Mouse (Mus musculus): Measurements from ENCODE around the gene Fyb2. TPM values are rescaled to one million over a fixed set of nuclear protein-coding genes. Genes with fewer than 3 reads are reported as not detected.

The Fyb2 gene
- polyA plus RNA-seq, 1 experiment from 2014 or later = 0.40 TPM

GRCm38 (mm10) chr4:104894004-104894734 is 19.1 kb upstream of the Fyb2 start:
- no peaks in the 10 kb centered on the region for H3K9me3 ChIP-seq (ENCODE audit: low read length)
- ATAC-seq (ENCODE audit: low FRiP score, low TSS enrichment) = no peak
- H3K9ac ChIP-seq (replicated peaks; ENCODE audit: low read length) = no peak overlapping the region
- 49% methylated on average over 13 of the region's 13 CpGs for WGBS
- H3K4me3 ChIP-seq (ENCODE audit: low read length) = no peak overlapping the region
- no peaks in the 10 kb centered on the region for H3K36me3 ChIP-seq (ENCODE audit: insufficient read depth, low read length)
- H3K4me2 ChIP-seq (replicated peaks; ENCODE audit: low read depth, low read length) = no peak overlapping the region
- H3K27me3 ChIP-seq (ENCODE audit: insufficient read depth, low read length) = no peaks in the 10 kb centered on the region
- no peak overlapping the region for H3K27ac ChIP-seq (ENCODE audit: low read length)
- peaks cover 2% of the 10 kb centered on the region; the same call in 1 of the 2 replicates for H3K4me1 ChIP-seq (ENCODE audit: insufficient read depth, low read length)

GRCm38 (mm10) chr4:104902836-104903235 is 10.4 kb upstream of the Fyb2 start:
- WGBS = 87% methylated on average over 2 of the region's 2 CpGs
- H3K27me3 ChIP-seq (ENCODE audit: insufficient read depth, low read length) = no peaks in the 10 kb centered on the region
- no peak overlapping the region for H3K4me3 ChIP-seq (ENCODE audit: low read length)
- no peak overlapping the region for H3K4me2 ChIP-seq (replicated peaks; ENCODE audit: low read depth, low read length)
- H3K9ac ChIP-seq (replicated peaks; ENCODE audit: low read length) = no peak overlapping the region
- no peak for ATAC-seq (ENCODE audit: low FRiP score, low TSS enrichment)
- H3K9me3 ChIP-seq (ENCODE audit: low read length) = no peaks in the 10 kb centered on the region
- no peaks in the 10 kb centered on the region for H3K36me3 ChIP-seq (ENCODE audit: insufficient read depth, low read length)
- H3K4me1 ChIP-seq (ENCODE audit: insufficient read depth, low read length) = no peaks in the 10 kb centered on the region
- no peak overlapping the region for H3K27ac ChIP-seq (ENCODE audit: low read length)

GRCm38 (mm10) chr4:104905049-104905448 is 8.2 kb upstream of the Fyb2 start:
- Histone ChIP-seq H3K9ac (replicated peaks; ENCODE audit: low read length) (no peak overlapping the region), H3K4me1 (ENCODE audit: insufficient read depth, low read length) (no peaks in the 10 kb centered on the region)
- no peak for ATAC-seq (ENCODE audit: low FRiP score, low TSS enrichment)

GRCm38 (mm10) chr4:104911685-104912084 is 1.6 kb upstream of the Fyb2 start:
- Histone ChIP-seq H3K27me3 (ENCODE audit: insufficient read depth, low read length) (no peaks in the 10 kb centered on the region), H3K27ac (ENCODE audit: low read length) (no peak overlapping the region), H3K9ac (replicated peaks; ENCODE audit: low read length) (no peak overlapping the region), H3K9me3 (ENCODE audit: low read length) (no peaks in the 10 kb centered on the region), H3K36me3 (ENCODE audit: insufficient read depth, low read length) (no peaks in the 10 kb centered on the region), H3K4me1 (ENCODE audit: insufficient read depth, low read length) (0 out of 2 replicates have a peak, but pooled peaks cover 6% of the 10 kb centered on the region), H3K4me3 (ENCODE audit: low read length) (no peak overlapping the region), H3K4me2 (replicated peaks; ENCODE audit: low read depth, low read length) (no peak overlapping the region)
- ATAC-seq (ENCODE audit: low FRiP score, low TSS enrichment) = peak; percentile 81
- 28% methylated on average over 7 of the region's 7 CpGs for WGBS

More at GRCm38 (mm10) chr4:104905049-104905448, 8.2 kb upstream of the Fyb2 start:
- Histone ChIP-seq H3K9me3 (ENCODE audit: low read length) (no peaks in the 10 kb centered on the region), H3K27ac (ENCODE audit: low read length) (no peak overlapping the region), H3K4me3 (ENCODE audit: low read length) (no peak overlapping the region), H3K36me3 (ENCODE audit: insufficient read depth, low read length) (no peaks in the 10 kb centered on the region), H3K27me3 (ENCODE audit: insufficient read depth, low read length) (no peaks in the 10 kb centered on the region), H3K4me2 (replicated peaks; ENCODE audit: low read depth, low read length) (no peak overlapping the region)
- 77% methylated on average over 6 of the region's 6 CpGs for WGBS

- no peak overlapping the region for H3K27ac ChIP-seq (ENCODE audit: low read length)
- 0 out of 2 replicates have a peak, but pooled peaks cover 6% of the 10 kb centered on the region for H3K4me1 ChIP-seq (ENCODE audit: insufficient read depth, low read length)
- 51% methylated on average over 6 of the region's 6 CpGs for WGBS
- no peak for ATAC-seq (ENCODE audit: low FRiP score, low TSS enrichment)
- H3K4me2 ChIP-seq (replicated peaks; ENCODE audit: low read depth, low read length) = no peak overlapping the region
- H3K9ac ChIP-seq (replicated peaks; ENCODE audit: low read length) = no peak overlapping the region
- no peaks in the 10 kb centered on the region for H3K27me3 ChIP-seq (ENCODE audit: insufficient read depth, low read length)
- H3K9me3 ChIP-seq (ENCODE audit: low read length) = no peaks in the 10 kb centered on the region
- no peak overlapping the region for H3K4me3 ChIP-seq (ENCODE audit: low read length)
- H3K36me3 ChIP-seq (ENCODE audit: insufficient read depth, low read length) = no peaks in the 10 kb centered on the region
Measured at GRCm38 (mm10) chr4:104914711-104915247, 1.5 kb downstream of the Fyb2 start.

GRCm38 (mm10) chr4:104918017-104918416 is 4.8 kb downstream of the Fyb2 start:
- ATAC-seq (ENCODE audit: low FRiP score, low TSS enrichment) = no peak
- H3K9ac ChIP-seq (replicated peaks; ENCODE audit: low read length) = no peak overlapping the region
- 79% methylated on average over 6 of the region's 6 CpGs for WGBS

GRCm38 (mm10) chr4:104925383-104925782 is 12.1 kb downstream of the Fyb2 start:
- no peaks in the 10 kb centered on the region for H3K4me1 ChIP-seq (ENCODE audit: insufficient read depth, low read length)
- no peaks in the 10 kb centered on the region for H3K27me3 ChIP-seq (ENCODE audit: insufficient read depth, low read length)
- no peaks in the 10 kb centered on the region for H3K9me3 ChIP-seq (ENCODE audit: low read length)
- no peaks in the 10 kb centered on the region for H3K36me3 ChIP-seq (ENCODE audit: insufficient read depth, low read length)
- no peak overlapping the region for H3K4me3 ChIP-seq (ENCODE audit: low read length)
- 84% methylated on average over 5 of the region's 5 CpGs for WGBS
- no peak for ATAC-seq (ENCODE audit: low FRiP score, low TSS enrichment)
- H3K4me2 ChIP-seq (replicated peaks; ENCODE audit: low read depth, low read length) = no peak overlapping the region
- H3K9ac ChIP-seq (replicated peaks; ENCODE audit: low read length) = no peak overlapping the region
- no peak overlapping the region for H3K27ac ChIP-seq (ENCODE audit: low read length)

More at GRCm38 (mm10) chr4:104918017-104918416, 4.8 kb downstream of the Fyb2 start:
- no peak overlapping the region for H3K4me3 ChIP-seq (ENCODE audit: low read length)
- H3K27ac ChIP-seq (ENCODE audit: low read length) = no peak overlapping the region
- no peaks in the 10 kb centered on the region for H3K27me3 ChIP-seq (ENCODE audit: insufficient read depth, low read length)
- 0 out of 2 replicates have a peak, but pooled peaks cover 6% of the 10 kb centered on the region for H3K4me1 ChIP-seq (ENCODE audit: insufficient read depth, low read length)
- no peaks in the 10 kb centered on the region for H3K9me3 ChIP-seq (ENCODE audit: low read length)
- H3K4me2 ChIP-seq (replicated peaks; ENCODE audit: low read depth, low read length) = no peak overlapping the region
- H3K36me3 ChIP-seq (ENCODE audit: insufficient read depth, low read length) = no peaks in the 10 kb centered on the region

- ATAC-seq (ENCODE audit: low FRiP score, low TSS enrichment) = no peak
- H3K9me3 ChIP-seq (ENCODE audit: low read length) = no peaks in the 10 kb centered on the region
- H3K36me3 ChIP-seq (ENCODE audit: insufficient read depth, low read length) = no peaks in the 10 kb centered on the region
- no peak overlapping the region for H3K4me3 ChIP-seq (ENCODE audit: low read length)
- WGBS = 81% methylated on average over 7 of the region's 7 CpGs
- no peak overlapping the region for H3K27ac ChIP-seq (ENCODE audit: low read length)
- H3K27me3 ChIP-seq (ENCODE audit: insufficient read depth, low read length) = no peaks in the 10 kb centered on the region
- H3K9ac ChIP-seq (replicated peaks; ENCODE audit: low read length) = no peak overlapping the region
- no peak overlapping the region for H3K4me2 ChIP-seq (replicated peaks; ENCODE audit: low read depth, low read length)
- H3K4me1 ChIP-seq (ENCODE audit: insufficient read depth, low read length) = no peaks in the 10 kb centered on the region
Measured at GRCm38 (mm10) chr4:104929165-104929564, 15.9 kb downstream of the Fyb2 start.

GRCm38 (mm10) chr4:104933620-104934019 is 20.4 kb downstream of the Fyb2 start:
- no peaks in the 10 kb centered on the region for H3K27me3 ChIP-seq (ENCODE audit: insufficient read depth, low read length)
- no peak for ATAC-seq (ENCODE audit: low FRiP score, low TSS enrichment)
- no peaks in the 10 kb centered on the region for H3K4me1 ChIP-seq (ENCODE audit: insufficient read depth, low read length)
- H3K9ac ChIP-seq (replicated peaks; ENCODE audit: low read length) = no peak overlapping the region
- H3K4me3 ChIP-seq (ENCODE audit: low read length) = no peak overlapping the region
- no peaks in the 10 kb centered on the region for H3K9me3 ChIP-seq (ENCODE audit: low read length)
- no peak overlapping the region for H3K4me2 ChIP-seq (replicated peaks; ENCODE audit: low read depth, low read length)
- no peak overlapping the region for H3K27ac ChIP-seq (ENCODE audit: low read length)
- H3K36me3 ChIP-seq (ENCODE audit: insufficient read depth, low read length) = no peaks in the 10 kb centered on the region

- 65% methylated on average over 3 of the region's 3 CpGs for WGBS
- Histone ChIP-seq H3K4me3 (ENCODE audit: low read length) (no peak overlapping the region), H3K9me3 (ENCODE audit: low read length) (no peaks in the 10 kb centered on the region), H3K27ac (ENCODE audit: low read length) (no peak overlapping the region), H3K4me1 (ENCODE audit: insufficient read depth, low read length) (no peaks in the 10 kb centered on the region), H3K36me3 (ENCODE audit: insufficient read depth, low read length) (no peaks in the 10 kb centered on the region), H3K4me2 (replicated peaks; ENCODE audit: low read depth, low read length) (no peak overlapping the region), H3K9ac (replicated peaks; ENCODE audit: low read length) (no peak overlapping the region), H3K27me3 (ENCODE audit: insufficient read depth, low read length) (no peaks in the 10 kb centered on the region)
- ATAC-seq (ENCODE audit: low FRiP score, low TSS enrichment) = no peak
Measured at GRCm38 (mm10) chr4:104934997-104935396, 21.7 kb downstream of the Fyb2 start.
